Mouse (Mus musculus): ENCODE results near the gene Dcaf15. TPM values are rescaled to one million over a fixed set of nuclear protein-coding genes. Genes with fewer than 3 reads are reported as not detected.

The Dcaf15 gene
- polyA plus RNA-seq, 1 experiment from 2014 or later: 19.4 TPM

DNA sequence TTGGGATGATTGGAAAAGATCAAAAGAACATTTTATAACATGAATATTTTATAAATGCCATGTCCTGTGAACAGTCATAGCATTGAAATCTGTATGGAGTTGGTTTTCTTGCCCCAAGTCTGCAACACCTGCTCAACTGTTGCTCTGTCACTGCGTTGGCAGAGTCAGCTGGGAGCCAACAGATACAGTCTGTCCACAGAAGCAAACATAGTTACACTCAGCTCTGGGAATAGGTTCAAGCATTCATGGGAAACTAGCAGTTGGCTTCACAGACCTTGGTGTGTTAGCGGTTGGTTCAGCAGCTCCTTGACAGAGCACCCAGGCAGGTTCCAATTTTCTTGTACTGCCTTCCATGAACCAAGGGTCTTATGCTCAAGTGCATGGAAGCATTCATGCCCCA is 33.9 kb downstream of the Dcaf15 start:
- WGBS: 91% methylated on average over 2 of the region's 2 CpGs
- Histone ChIP-seq H3K27me3 (no peaks in the 10 kb centered on the region), H3K9me3 (no peaks in the 10 kb centered on the region), H3K4me2 (no peak overlapping the region), H3K36me3 (replicated peaks) (peaks cover 16% of the 10 kb centered on the region; the same call in 1 of the 2 replicates), H3K9ac (no peak overlapping the region), H3K4me3 (replicated peaks) (no peak overlapping the region), H3K4me1 (peaks cover 63% of the 10 kb centered on the region), H3K27ac (no peak overlapping the region)
- ATAC-seq (ENCODE audit: low FRiP score): no peak

DNA sequence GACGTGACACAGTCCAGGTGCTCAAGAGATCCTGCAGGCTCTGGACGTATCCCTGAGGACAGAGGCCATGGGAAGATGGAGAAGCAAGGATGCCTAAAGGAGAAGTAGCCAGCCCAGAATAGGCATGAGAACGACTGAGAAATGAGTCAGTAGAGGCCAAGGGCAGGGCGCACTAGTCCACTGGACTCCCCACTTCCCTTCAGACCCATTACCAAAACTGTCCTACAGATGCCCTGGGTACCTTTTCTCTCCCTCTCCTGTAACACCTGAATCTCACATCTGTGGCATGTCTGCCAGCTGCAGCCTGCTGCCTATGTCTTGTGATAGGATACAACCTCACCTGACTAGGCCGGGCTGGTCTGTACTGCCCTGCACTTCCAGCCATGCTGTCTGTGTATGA is 34.3 kb downstream of the Dcaf15 start:
- Histone ChIP-seq H3K27ac (0 out of 2 replicates have a peak overlapping the region, but pooled peaks have one; percentile 19), H3K27me3 (no peaks in the 10 kb centered on the region), H3K4me2 (no peak overlapping the region), H3K4me3 (replicated peaks) (no peak overlapping the region), H3K9ac (no peak overlapping the region), H3K36me3 (replicated peaks) (peaks cover 12% of the 10 kb centered on the region; the same call in 1 of the 2 replicates), H3K4me1 (peaks cover 63% of the 10 kb centered on the region), H3K9me3 (no peaks in the 10 kb centered on the region)
- WGBS: 89% methylated on average over 5 of the region's 5 CpGs
- ATAC-seq (ENCODE audit: low FRiP score): no peak

- Histone ChIP-seq H3K4me1 (peaks cover 63% of the 10 kb centered on the region), H3K9me3 (no peaks in the 10 kb centered on the region), H3K4me2 (no peak overlapping the region), H3K4me3 (replicated peaks) (no peak overlapping the region), H3K9ac (no peak overlapping the region), H3K27ac (peak overlapping the region; percentile 19; the same call in 1 of the 2 replicates), H3K27me3 (no peaks in the 10 kb centered on the region), H3K36me3 (replicated peaks) (peaks cover 7% of the 10 kb centered on the region; the same call in 1 of the 2 replicates)
- WGBS: 46% methylated on average over 2 of the region's 2 CpGs
- no peak for ATAC-seq (ENCODE audit: low FRiP score)
Observed at GRCm38 (mm10) chr8:84069750-84070149, 34.8 kb downstream of the Dcaf15 start.

GRCm38 (mm10) chr8:84069169-84069568 is 35.4 kb downstream of the Dcaf15 start:
- no peak for ATAC-seq (ENCODE audit: low FRiP score)
- no peak overlapping the region for H3K4me3 ChIP-seq (replicated peaks)
- H3K36me3 ChIP-seq (replicated peaks): 0 out of 2 replicates have a peak, but pooled peaks cover 1% of the 10 kb centered on the region
- WGBS: 58% methylated on average over 1 of the region's 1 CpGs
- no peak overlapping the region for H3K9ac ChIP-seq
- H3K4me2 ChIP-seq: no peak overlapping the region
- peaks cover 58% of the 10 kb centered on the region for H3K4me1 ChIP-seq
- H3K27me3 ChIP-seq: no peaks in the 10 kb centered on the region
- 0 out of 2 replicates have a peak overlapping the region, but pooled peaks have one; percentile 19 for H3K27ac ChIP-seq
- H3K9me3 ChIP-seq: no peaks in the 10 kb centered on the region

DNA sequence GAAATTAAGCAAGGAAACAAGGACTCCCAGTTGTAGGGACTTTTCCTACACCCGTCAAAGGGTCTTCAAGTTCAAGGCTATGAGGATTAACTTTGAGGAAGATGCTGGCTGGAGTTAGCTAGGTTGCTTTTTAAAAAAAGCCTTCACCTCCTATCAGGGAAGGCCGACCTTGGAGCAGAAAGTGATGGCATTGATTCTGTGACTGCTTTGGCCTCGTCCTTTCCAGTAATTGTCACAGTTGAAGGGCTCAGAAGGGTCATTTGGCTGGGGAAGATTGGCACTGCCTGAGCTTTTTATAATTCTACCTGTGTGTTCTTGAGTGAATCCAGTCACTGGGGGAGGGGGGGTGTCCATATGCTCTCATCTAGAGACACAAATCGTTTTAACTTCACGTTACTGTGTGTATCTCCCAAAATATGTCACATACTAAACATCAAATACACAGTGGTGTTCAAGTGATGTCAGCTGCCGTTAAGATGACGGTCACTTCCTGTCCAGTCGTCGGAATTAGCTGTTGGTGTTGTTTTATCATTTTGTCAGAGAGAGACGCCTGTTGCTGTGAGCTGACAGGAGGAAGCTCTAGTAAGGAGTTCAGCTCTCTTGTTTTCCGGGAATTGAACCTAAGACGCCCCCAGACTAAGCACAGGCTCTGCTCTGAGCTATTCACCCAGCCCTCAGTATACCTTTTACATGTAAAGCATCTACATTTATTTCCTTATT is 36.1 kb downstream of the Dcaf15 start:
- Histone ChIP-seq H3K9me3 (no peaks in the 10 kb centered on the region), H3K4me3 (replicated peaks) (no peak overlapping the region)
- WGBS: 84% methylated on average over 12 of the region's 12 CpGs

DNA sequence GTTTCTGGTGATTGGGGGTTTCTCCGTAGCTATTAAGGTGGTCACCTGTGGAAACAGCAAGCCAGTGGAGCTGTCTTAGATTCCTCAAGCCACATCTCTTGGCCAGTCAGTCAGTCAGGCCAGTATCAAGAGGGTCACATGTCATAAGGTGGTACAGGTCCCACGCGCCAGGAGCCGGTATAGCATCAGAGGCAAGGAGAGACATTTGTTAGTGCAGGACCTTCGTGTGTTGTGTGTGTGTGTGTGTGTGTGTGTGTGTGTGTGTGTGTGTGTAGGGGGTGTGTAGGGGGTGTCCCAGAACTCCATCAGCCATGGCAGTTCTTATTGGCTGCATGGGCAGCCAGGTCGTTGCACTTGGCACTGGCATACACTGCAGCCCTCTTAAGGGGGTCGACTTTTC is 36.7 kb downstream of the Dcaf15 start:
- H3K36me3 ChIP-seq (replicated peaks): no peaks in the 10 kb centered on the region
- H3K27me3 ChIP-seq: no peaks in the 10 kb centered on the region
- peak overlapping the region; percentile 78 for H3K4me3 ChIP-seq (replicated peaks)
- peaks cover 45% of the 10 kb centered on the region for H3K4me1 ChIP-seq
- no peaks in the 10 kb centered on the region for H3K9me3 ChIP-seq
- H3K9ac ChIP-seq: peak overlapping the region; percentile 38; the same call in 1 of the 2 replicates
- H3K4me2 ChIP-seq: peak overlapping the region; percentile 39
- H3K27ac ChIP-seq: no peak overlapping the region
- 89% methylated on average over 7 of the region's 7 CpGs for WGBS
- ATAC-seq (ENCODE audit: low FRiP score): no peak

More for the DNA sequence above, 36.1 kb downstream of the Dcaf15 start:
- Histone ChIP-seq H3K27me3 (no peaks in the 10 kb centered on the region), H3K4me1 (peaks cover 51% of the 10 kb centered on the region), H3K9ac (no peak overlapping the region), H3K36me3 (replicated peaks) (no peaks in the 10 kb centered on the region), H3K4me2 (no peak overlapping the region), H3K27ac (no peak overlapping the region)
- no peak for ATAC-seq (ENCODE audit: low FRiP score)

DNA sequence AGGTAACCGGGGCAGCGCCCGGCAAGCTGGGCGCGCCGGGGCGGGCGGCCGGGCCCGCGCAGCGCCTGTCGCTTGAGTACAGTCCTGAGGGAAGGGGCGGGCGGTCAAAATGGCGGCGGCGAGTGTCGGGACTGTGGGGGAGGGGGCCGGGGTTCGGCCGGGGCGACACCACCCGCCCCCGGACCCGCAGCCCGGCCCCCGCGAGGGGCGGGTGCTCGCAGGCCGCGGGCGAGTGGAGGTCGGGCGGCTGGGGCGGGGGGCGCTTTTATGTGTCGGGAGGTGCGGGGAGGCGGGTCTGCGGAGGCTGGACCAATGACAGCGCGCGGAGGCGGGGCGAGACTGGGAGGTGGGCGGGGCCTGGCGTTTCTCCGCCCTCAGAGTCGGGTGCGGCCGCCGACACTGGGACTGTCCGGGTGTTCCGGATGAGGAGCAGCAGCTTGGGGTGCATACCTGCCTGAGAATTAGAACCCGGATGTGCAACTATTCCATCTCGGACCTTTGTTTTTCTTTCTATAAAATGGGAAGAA is 37.5 kb downstream of the Dcaf15 start:
- H3K36me3 ChIP-seq (replicated peaks): no peaks in the 10 kb centered on the region
- no peaks in the 10 kb centered on the region for H3K27me3 ChIP-seq
- H3K4me2 ChIP-seq: peak overlapping the region; percentile 39
- peak overlapping the region; percentile 96 for H3K27ac ChIP-seq
- H3K9me3 ChIP-seq: no peaks in the 10 kb centered on the region
- ATAC-seq (ENCODE audit: low FRiP score): peak; percentile 70
- peak overlapping the region; percentile 78 for H3K4me3 ChIP-seq (replicated peaks)
- peak overlapping the region; percentile 81 for H3K9ac ChIP-seq
- peaks cover 37% of the 10 kb centered on the region for H3K4me1 ChIP-seq
- WGBS: under 1% methylated on average over 55 of the region's 58 CpGs

- under 1% methylated on average over 51 of the region's 51 CpGs for WGBS
- Histone ChIP-seq H3K27ac (peak within 1 kb of the TSS; percentile 96), H3K9ac (peak within 1 kb of the TSS; percentile 81), H3K4me3 (replicated peaks) (peak within 1 kb of the TSS; percentile 78), H3K4me1 (peaks cover 32% of the 10 kb centered on the region), H3K9me3 (no peaks in the 10 kb centered on the region), H3K27me3 (no peaks in the 10 kb centered on the region), H3K36me3 (replicated peaks) (no peaks in the 10 kb centered on the region), H3K4me2 (peak within 1 kb of the TSS; percentile 73)
- ATAC-seq (ENCODE audit: low FRiP score): peak; percentile 99
Observed at GRCm38 (mm10) chr8:84066291-84066930, 38.2 kb downstream of the Dcaf15 start, which contains the start of gene Rfx1. TSS of gene Rfx1 (plus strand) at chr8:84066834.

GRCm38 (mm10) chr8:84065457-84066072 is 39.0 kb downstream of the Dcaf15 start:
- Histone ChIP-seq H3K4me3 (replicated peaks) (peak overlapping the region; percentile 78), H3K27ac (peak overlapping the region; percentile 76; the same call in 1 of the 2 replicates), H3K4me1 (peaks cover 27% of the 10 kb centered on the region), H3K27me3 (no peaks in the 10 kb centered on the region), H3K9ac (peak overlapping the region; percentile 68), H3K4me2 (peak overlapping the region; percentile 73), H3K36me3 (replicated peaks) (no peaks in the 10 kb centered on the region), H3K9me3 (no peaks in the 10 kb centered on the region)
- WGBS: 30% methylated on average over 5 of the region's 5 CpGs
- no peak for ATAC-seq (ENCODE audit: low FRiP score)

DNA sequence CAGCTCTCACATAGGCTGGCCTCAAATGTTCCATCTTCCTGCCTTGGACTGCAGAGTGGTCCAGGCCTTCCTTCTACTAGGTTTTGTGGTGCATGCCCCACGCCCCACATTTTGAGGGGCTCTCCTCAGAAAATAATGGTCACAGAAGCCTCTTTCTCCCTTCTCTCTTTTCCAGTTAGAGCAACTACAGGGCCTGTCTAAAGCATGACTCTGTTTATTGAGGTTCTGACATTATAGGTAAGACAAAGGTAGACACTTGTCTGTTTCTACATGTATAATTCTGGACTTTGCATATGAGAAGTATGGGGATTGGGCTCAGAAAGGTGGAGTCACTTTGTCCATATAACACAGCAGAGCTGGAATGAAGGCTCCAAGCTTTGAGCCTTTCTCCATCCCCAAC is 39.5 kb downstream of the Dcaf15 start, which contains the start of gene Gm10643:
Gene Gm10643, minus strand, starts transcription at position 101 of the 400 bp plus-strand sequence.
- H3K4me2 ChIP-seq: peak within 1 kb of the TSS; percentile 73
- H3K27ac ChIP-seq: peak within 1 kb of the TSS; percentile 76
- peaks cover 25% of the 10 kb centered on the region for H3K4me1 ChIP-seq
- 100% methylated on average over 1 of the region's 1 CpGs for WGBS
- H3K9ac ChIP-seq: peak within 1 kb of the TSS; percentile 68
- no peaks in the 10 kb centered on the region for H3K36me3 ChIP-seq (replicated peaks)
- no peak for ATAC-seq (ENCODE audit: low FRiP score)
- H3K4me3 ChIP-seq (replicated peaks): peak within 1 kb of the TSS; percentile 78
- no peaks in the 10 kb centered on the region for H3K27me3 ChIP-seq
- no peaks in the 10 kb centered on the region for H3K9me3 ChIP-seq

DNA sequence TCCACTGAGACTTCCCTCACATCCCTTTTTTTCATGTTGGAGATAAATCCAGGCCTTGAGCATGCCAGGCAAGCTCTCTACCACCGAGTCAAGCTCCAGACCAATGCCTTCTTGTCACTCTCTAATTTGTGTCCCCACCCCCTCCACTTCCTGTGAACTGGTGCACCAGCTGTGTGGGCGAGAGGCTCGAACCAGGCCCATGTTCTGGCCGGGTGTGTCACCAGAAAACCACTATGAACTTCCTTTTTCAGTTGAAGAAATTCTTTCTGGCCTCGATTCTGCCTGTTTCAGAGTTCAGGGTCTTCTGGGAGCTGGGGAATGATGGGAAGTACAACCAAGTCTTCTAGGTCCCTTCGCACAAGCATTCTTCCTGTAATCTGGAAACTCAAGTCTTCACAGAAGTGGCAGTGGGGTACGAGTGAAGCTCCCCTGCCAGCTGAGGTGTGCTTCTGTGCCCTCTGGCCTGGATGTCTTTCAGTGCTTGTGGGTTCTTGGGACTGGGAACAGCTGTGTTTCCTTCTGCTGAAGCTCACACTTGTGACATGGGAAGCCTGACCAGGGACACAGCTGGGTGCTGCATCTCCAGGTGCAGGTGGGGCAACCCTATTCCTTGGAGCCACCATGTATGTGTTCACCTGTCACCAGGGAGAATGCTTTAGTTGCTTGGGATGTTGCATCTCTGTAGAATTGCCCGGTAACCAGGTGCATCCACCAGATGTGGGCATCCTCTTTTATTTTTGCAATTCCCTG is 40.5 kb downstream of the Dcaf15 start:
- Histone ChIP-seq H3K4me2 (no peak overlapping the region), H3K27me3 (no peaks in the 10 kb centered on the region), H3K4me1 (peaks cover 15% of the 10 kb centered on the region), H3K9me3 (no peaks in the 10 kb centered on the region), H3K27ac (no peak overlapping the region), H3K36me3 (replicated peaks) (no peaks in the 10 kb centered on the region), H3K4me3 (replicated peaks) (no peak overlapping the region), H3K9ac (no peak overlapping the region)
- WGBS: 76% methylated on average over 8 of the region's 8 CpGs
- ATAC-seq (ENCODE audit: low FRiP score): no peak

Measured in forebrain, embryonic 12.5 days (tissue).